In genomic region chr5:66280742-66281141, GRCm38 (mm10) we compare ENCODE assay signal across 16 mouse cellular contexts. TPM values are rescaled to one million over a fixed set of nuclear protein-coding genes. Genes with fewer than 3 reads are reported as not detected.
A peak's percentile ranks its signal among the peaks of the same experiment; 100 is the strongest.
DNase-seq lines count a peak whose midpoint lies in the region; ATAC-seq and TF ChIP-seq lines count a peak whose summit lies in the region.
"Had no signal": no experiment of that assay in that cellular context is flagged by ENCODE, and none has a peak within 500 bp of the region (broad histone marks: within the 10 kb centered on the region; RNA-seq: fewer than 3 reads in every experiment).

No protein-coding gene starts in this region.

- H3K4me2 ChIP-seq in kidney, embryonic 15.5 days = no peak overlapping the region
- H3K4me2 ChIP-seq in midbrain, embryonic 14.5 days (ENCODE audit: low read length) = no peak overlapping the region
- H3K4me2 ChIP-seq in midbrain, postnatal 0 days (ENCODE audit: low read depth, low read length, poor library complexity, severe bottlenecking) = no peak overlapping the region
- no peak overlapping the region for H3K4me2 ChIP-seq in stomach, postnatal 0 days (replicated peaks; ENCODE audit: low read depth)
- H3K4me2 ChIP-seq: limb, embryonic 13.5 days; midbrain, embryonic 12.5 days had no signal

- no peak for DNase-seq in kidney, adult 2 months
- DNase-seq in midbrain, embryonic 14.5 days = peak; percentile 28
- DNase-seq in midbrain, postnatal 0 days (ENCODE audit: low spot score) = no peak
- peak; percentile 9 for DNase-seq in WW6 (ENCODE audit: low read depth, low spot score)
- DNase-seq in stomach, postnatal 0 days (ENCODE audit: low spot score) = no peak
- no peak for DNase-seq in heart, postnatal 36 days
- DNase-seq in spleen, adult 12 weeks (ENCODE audit: low spot score) = no peak
- DNase-seq: cerebellum, adult 11-12 months; heart, postnatal 4 days; lung, postnatal 36 days had no signal

- H3K36me3 ChIP-seq in kidney, adult 2 months (ENCODE audit: control insufficient read depth, insufficient read depth, low read length) = no peaks in the 10 kb centered on the region
- no peaks in the 10 kb centered on the region for H3K36me3 ChIP-seq in kidney, embryonic 15.5 days
- no peaks in the 10 kb centered on the region for H3K36me3 ChIP-seq in midbrain, embryonic 14.5 days (ENCODE audit: control insufficient read depth, insufficient read depth, low read length)
- no peaks in the 10 kb centered on the region for H3K36me3 ChIP-seq in midbrain, postnatal 0 days (ENCODE audit: insufficient read depth, low read length)
- H3K36me3 ChIP-seq in stomach, postnatal 0 days (ENCODE audit: control insufficient read depth, insufficient read depth, low read length) = no peaks in the 10 kb centered on the region
- H3K36me3 ChIP-seq: G1E; limb, embryonic 13.5 days; midbrain, embryonic 12.5 days had no signal

- no peak overlapping the region for H3K9ac ChIP-seq in kidney, embryonic 15.5 days
- no peak overlapping the region for H3K9ac ChIP-seq in midbrain, embryonic 14.5 days (replicated peaks; ENCODE audit: low read length)
- H3K9ac ChIP-seq in midbrain, postnatal 0 days (replicated peaks; ENCODE audit: low read length, poor library complexity, severe bottlenecking) = no peak overlapping the region
- no peak overlapping the region for H3K9ac ChIP-seq in stomach, postnatal 0 days (ENCODE audit: low read length)
- H3K9ac ChIP-seq: limb, embryonic 13.5 days; midbrain, embryonic 12.5 days had no signal

- TF ChIP-seq POLR2A in kidney, adult 2 months (IDR thresholded peaks at IDR 0.05; ENCODE audit: low read depth, low read length) = no peak

- TF ChIP-seq CTCF in kidney, adult 2 months (conservative IDR thresholded peaks at IDR 0.05; ENCODE audit: insufficient read depth, insufficient read length, low read depth, low read length) = peak; percentile 37
- no peak for TF ChIP-seq CTCF in midbrain, postnatal 0 days (IDR thresholded peaks at IDR 0.05)
- TF ChIP-seq CTCF in stomach, postnatal 0 days (IDR thresholded peaks at IDR 0.05; ENCODE audit: low read depth) = peak; percentile 43

- 77% methylated on average over 6 of the region's 6 CpGs for WGBS in kidney, adult 2 months
- WGBS in kidney, embryonic 15.5 days = 74% methylated on average over 6 of the region's 6 CpGs
- 80% methylated on average over 6 of the region's 6 CpGs for WGBS in midbrain, embryonic 14.5 days
- WGBS in midbrain, postnatal 0 days = 79% methylated on average over 6 of the region's 6 CpGs
- WGBS in stomach, postnatal 0 days = 78% methylated on average over 6 of the region's 6 CpGs

- ATAC-seq in kidney, embryonic 15.5 days (replicated peaks; ENCODE audit: low FRiP score) = no peak
- no peak for ATAC-seq in midbrain, embryonic 14.5 days (ENCODE audit: low FRiP score, low TSS enrichment)
- ATAC-seq in midbrain, postnatal 0 days (ENCODE audit: low FRiP score) = no peak
- ATAC-seq in stomach, postnatal 0 days (ENCODE audit: low FRiP score, low TSS enrichment) = no peak
- ATAC-seq: activated CD4-positive, CD25-positive, alpha-beta regulatory T cell, adult 4 months had no signal

- no peak overlapping the region for H3K4me3 ChIP-seq in kidney, adult 2 months (ENCODE audit: insufficient read depth, low read depth, low read length)
- H3K4me3 ChIP-seq in kidney, embryonic 15.5 days (replicated peaks) = no peak overlapping the region
- no peak overlapping the region for H3K4me3 ChIP-seq in midbrain, embryonic 14.5 days (replicated peaks; ENCODE audit: low read depth, low read length)
- no peak overlapping the region for H3K4me3 ChIP-seq in midbrain, postnatal 0 days (ENCODE audit: low read depth, low read length)
- H3K4me3 ChIP-seq in stomach, postnatal 0 days (ENCODE audit: low read depth, low read length) = no peak overlapping the region
- H3K4me3 ChIP-seq: limb, embryonic 13.5 days; midbrain, embryonic 12.5 days had no signal

- no peaks in the 10 kb centered on the region for H3K4me1 ChIP-seq in kidney, adult 2 months (ENCODE audit: control insufficient read depth, insufficient read depth, low read length)
- no peaks in the 10 kb centered on the region for H3K4me1 ChIP-seq in kidney, embryonic 15.5 days
- H3K4me1 ChIP-seq in midbrain, embryonic 14.5 days (ENCODE audit: control insufficient read depth, insufficient read depth, low read length) = no peaks in the 10 kb centered on the region
- no peaks in the 10 kb centered on the region for H3K4me1 ChIP-seq in midbrain, postnatal 0 days (ENCODE audit: insufficient read depth, low read length)
- no peaks in the 10 kb centered on the region for H3K4me1 ChIP-seq in stomach, postnatal 0 days (replicated peaks; ENCODE audit: control insufficient read depth, insufficient read depth)
- H3K4me1 ChIP-seq: limb, embryonic 13.5 days; midbrain, embryonic 12.5 days had no signal

- no peak for TF ChIP-seq EP300 in stomach, postnatal 0 days (optimal IDR thresholded peaks at IDR 0.05)

- no peak overlapping the region for H3K27ac ChIP-seq in kidney, adult 2 months (ENCODE audit: insufficient read depth, low read depth, low read length)
- no peak overlapping the region for H3K27ac ChIP-seq in kidney, embryonic 15.5 days
- no peak overlapping the region for H3K27ac ChIP-seq in midbrain, embryonic 14.5 days (replicated peaks; ENCODE audit: low read depth, low read length)
- no peak overlapping the region for H3K27ac ChIP-seq in midbrain, postnatal 0 days (ENCODE audit: low read depth, low read length)
- no peak overlapping the region for H3K27ac ChIP-seq in stomach, postnatal 0 days (replicated peaks)
- H3K27ac ChIP-seq: limb, embryonic 13.5 days; midbrain, embryonic 12.5 days had no signal

- no peaks in the 10 kb centered on the region for H3K9me3 ChIP-seq in kidney, embryonic 15.5 days (replicated peaks)
- no peaks in the 10 kb centered on the region for H3K9me3 ChIP-seq in midbrain, embryonic 14.5 days (ENCODE audit: control insufficient read depth, low read length)
- no peaks in the 10 kb centered on the region for H3K9me3 ChIP-seq in midbrain, postnatal 0 days (ENCODE audit: low read length)
- no peaks in the 10 kb centered on the region for H3K9me3 ChIP-seq in stomach, postnatal 0 days (ENCODE audit: control insufficient read depth, low read length)
- H3K9me3 ChIP-seq: limb, embryonic 13.5 days had no signal

- no peaks in the 10 kb centered on the region for H3K27me3 ChIP-seq in kidney, adult 2 months (replicated peaks; ENCODE audit: control insufficient read depth, insufficient read depth, low read length)
- H3K27me3 ChIP-seq in kidney, embryonic 15.5 days = no peaks in the 10 kb centered on the region
- H3K27me3 ChIP-seq in midbrain, embryonic 14.5 days (ENCODE audit: control insufficient read depth, insufficient read depth, low read length) = no peaks in the 10 kb centered on the region
- no peaks in the 10 kb centered on the region for H3K27me3 ChIP-seq in midbrain, postnatal 0 days (ENCODE audit: insufficient read depth, low read length)
- H3K27me3 ChIP-seq in stomach, postnatal 0 days (ENCODE audit: control insufficient read depth, insufficient read depth, low read length) = no peaks in the 10 kb centered on the region
- H3K27me3 ChIP-seq: limb, embryonic 13.5 days; midbrain, embryonic 12.5 days had no signal

- intact Hi-C loops in heart, postnatal 36 days (cut with DNase I) = loop anchor here (1.0 kb wide), 1 partner anchor 89 kb away; no protein-coding TSS in a partner anchor

RNA-seq across cellular contexts. Expression of gene Nsun7, which starts 21.0 kb away (rescaled TPM):
- polyA plus RNA-seq in kidney, adult 2 months (2012; rRNA removed) = 0.36 and 0.42 TPM in 2 replicates
- polyA plus RNA-seq in kidney, embryonic 15.5 days (2015; fragmentation: Nextera tagmentation; extraction: Ambion mirVana) = 0.32 and 0.44 TPM in 2 replicates
- 1.4 and 1.7 TPM in 2 replicates for polyA plus RNA-seq in midbrain, embryonic 14.5 days (2014; fragmentation: Nextera tagmentation; extraction: Ambion mirVana)
- 4.7 and 6.9 TPM in 2 replicates for total RNA-seq in midbrain, postnatal 0 days (2014; rRNA removed)
- polyA plus RNA-seq in midbrain, postnatal 0 days (2015; fragmentation: Nextera tagmentation; extraction: Ambion mirVana) = 2.9 and 3.1 TPM in 2 replicates
- 0.06 and 0.10 TPM in 2 replicates for polyA plus RNA-seq in stomach, postnatal 0 days (2015; fragmentation: Nextera tagmentation; extraction: Ambion mirVana)
- total RNA-seq in heart, postnatal 36 days (2021) = under 1 TPM in 1 of 2 experiments, not detected in 1; 0.08 TPM
- polyA plus RNA-seq: G1E; large intestine, adult 2 months had no signal

Comparison
In these comparisons a context has a peak if more than half of its experiments do, and no peak if none do; other contexts are left out.
1. DNase-seq: peak in midbrain, embryonic 14.5 days (single experiment) and WW6 (single experiment); none in kidney, adult 2 months (single experiment), midbrain, postnatal 0 days (single experiment), stomach, postnatal 0 days (single experiment), heart, postnatal 36 days (0 of 2) and spleen, adult 12 weeks (single experiment).